11 mouse cellular contexts compared by ENCODE assay signal in the genomic region with DNA sequence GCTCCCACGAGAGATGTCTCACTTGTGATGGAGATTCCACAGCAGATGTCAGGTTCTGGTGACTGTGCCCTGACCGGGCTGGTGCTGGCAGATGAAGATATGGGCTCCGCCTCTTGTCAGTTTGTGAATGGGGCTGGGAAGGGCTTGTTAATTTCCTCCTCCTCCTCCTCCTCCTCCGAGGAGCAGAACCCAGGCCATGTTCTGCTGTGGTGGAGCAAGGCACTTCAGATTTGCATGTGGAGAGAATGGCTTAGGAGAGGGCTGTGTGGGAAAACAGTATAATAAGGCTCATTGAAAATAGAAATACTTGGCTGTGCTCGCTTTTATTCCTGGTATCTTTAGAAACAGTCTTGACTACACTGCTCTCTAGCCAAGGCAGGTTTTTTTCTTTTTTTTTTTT.
A peak's percentile ranks its signal among the peaks of the same experiment; 100 is the strongest.
DNase-seq lines count a peak whose midpoint lies in the region; ATAC-seq and TF ChIP-seq lines count a peak whose summit lies in the region.
"Had no signal": no experiment of that assay in that cellular context is flagged by ENCODE, and none has a peak within 500 bp of the region (broad histone marks: within the 10 kb centered on the region; RNA-seq: fewer than 3 reads in every experiment).

No protein-coding gene starts in this region.

- H3K4me3 ChIP-seq in left cerebral cortex, adult 2 months: no peak overlapping the region; the same call in 1 of the 2 replicates
- no peak overlapping the region for H3K4me3 ChIP-seq in forebrain, embryonic 14.5 days (ENCODE audit: low read depth, low read length)
- H3K4me3 ChIP-seq in hindbrain, embryonic 16.5 days (ENCODE audit: low read length): no peak overlapping the region; the same call in 1 of the 2 replicates
- H3K4me3 ChIP-seq in neural tube, embryonic 15.5 days (replicated peaks): peak overlapping the region; percentile 48

- WGBS in forebrain, embryonic 14.5 days: 28% methylated on average over 5 of the region's 5 CpGs
- 25% methylated on average over 5 of the region's 5 CpGs for WGBS in hindbrain, embryonic 16.5 days
- 25% methylated on average over 5 of the region's 5 CpGs for WGBS in neural tube, embryonic 15.5 days

- H3K36me3 ChIP-seq in forebrain, embryonic 14.5 days (ENCODE audit: control insufficient read depth, insufficient read depth, low read length): no peaks in the 10 kb centered on the region
- H3K36me3 ChIP-seq in hindbrain, embryonic 16.5 days (ENCODE audit: control insufficient read depth, insufficient read depth, low read length): no peaks in the 10 kb centered on the region
- no peaks in the 10 kb centered on the region for H3K36me3 ChIP-seq in neural tube, embryonic 15.5 days

- H3K9ac ChIP-seq in forebrain, embryonic 14.5 days (ENCODE audit: low read length): no peak overlapping the region
- H3K9ac ChIP-seq in hindbrain, embryonic 16.5 days (ENCODE audit: low read depth, low read length): no peak overlapping the region
- H3K9ac ChIP-seq in neural tube, embryonic 15.5 days (replicated peaks): peak overlapping the region; percentile 57; the same call in 1 of the 2 replicates

- peak; percentile 79 for ATAC-seq in forebrain, embryonic 14.5 days
- ATAC-seq in hindbrain, embryonic 16.5 days: peak; percentile 88
- ATAC-seq in neural tube, embryonic 15.5 days (ENCODE audit: low FRiP score): peak; percentile 40; the same call in 1 of the 2 replicates

- H3K4me1 ChIP-seq in forebrain, embryonic 14.5 days (ENCODE audit: control insufficient read depth, insufficient read depth, low read length): peaks cover 27% of the 10 kb centered on the region
- H3K4me1 ChIP-seq in hindbrain, embryonic 16.5 days (ENCODE audit: control insufficient read depth, insufficient read depth, low read depth, low read length): peaks cover 11% of the 10 kb centered on the region
- H3K4me1 ChIP-seq in neural tube, embryonic 15.5 days: peaks cover 28% of the 10 kb centered on the region

- intact Hi-C loops in left cerebral cortex, adult 2 months (cut with DNase I): loop anchor here (10.0 kb wide), 1 partner anchor 216 kb away; no protein-coding TSS in a partner anchor

- DNase-seq in left cerebral cortex, adult 2 months (ENCODE audit: extremely low spot score in 1 of 2, low spot score in 2 of 2): peak; percentile 25 to 28
- DNase-seq in left cerebral cortex, adult 11 months (ENCODE audit: low spot score): no peak
- DNase-seq in forebrain, embryonic 14.5 days (ENCODE audit: low spot score): peak; percentile 67
- DNase-seq in testis, postnatal 10 days (ENCODE audit: low spot score): no peak
- no peak for DNase-seq in spleen, postnatal 10 days (ENCODE audit: low spot score in 2 of 2)
- no peak for DNase-seq in lung, postnatal 36 days
- DNase-seq: cerebellum, postnatal 10 days; heart, adult 18-20 months; thymus, postnatal 4 days had no signal

- peak overlapping the region; percentile 76; the same call in 1 of the 2 replicates for H3K27ac ChIP-seq in left cerebral cortex, adult 2 months
- H3K27ac ChIP-seq in forebrain, embryonic 14.5 days (ENCODE audit: low read depth, low read length): peak overlapping the region; percentile 21; the same call in 1 of the 2 replicates
- H3K27ac ChIP-seq in hindbrain, embryonic 16.5 days (ENCODE audit: low read depth, low read length): peak overlapping the region; percentile 69
- H3K27ac ChIP-seq in neural tube, embryonic 15.5 days (replicated peaks): peak overlapping the region; percentile 88

- H3K9me3 ChIP-seq in forebrain, embryonic 14.5 days (replicated peaks; ENCODE audit: control insufficient read depth, low read length): no peaks in the 10 kb centered on the region
- H3K9me3 ChIP-seq in hindbrain, embryonic 16.5 days (ENCODE audit: control insufficient read depth, low read length): no peaks in the 10 kb centered on the region
- no peaks in the 10 kb centered on the region for H3K9me3 ChIP-seq in neural tube, embryonic 15.5 days (replicated peaks)

- TF ChIP-seq CTCF in left cerebral cortex, adult 2 months (IDR thresholded peaks at IDR 0.05): no peak

- no peaks in the 10 kb centered on the region for H3K27me3 ChIP-seq in forebrain, embryonic 14.5 days (replicated peaks; ENCODE audit: control insufficient read depth, insufficient read depth, low read length)
- H3K27me3 ChIP-seq in hindbrain, embryonic 16.5 days (replicated peaks; ENCODE audit: control insufficient read depth, insufficient read depth, low read length): no peaks in the 10 kb centered on the region
- no peaks in the 10 kb centered on the region for H3K27me3 ChIP-seq in neural tube, embryonic 15.5 days (replicated peaks)

- H3K4me2 ChIP-seq in forebrain, embryonic 14.5 days (ENCODE audit: low read length): peak overlapping the region; percentile 49
- H3K4me2 ChIP-seq in hindbrain, embryonic 16.5 days (ENCODE audit: low read length): peak overlapping the region; percentile 49
- peak overlapping the region; percentile 60 for H3K4me2 ChIP-seq in neural tube, embryonic 15.5 days

Comparison
In these comparisons a context has a peak if more than half of its experiments do, and no peak if none do; other contexts are left out.
1. DNase-seq: peak in left cerebral cortex, adult 2 months (2 of 2) and forebrain, embryonic 14.5 days (single experiment); none in left cerebral cortex, adult 11 months (single experiment), testis, postnatal 10 days (single experiment), spleen, postnatal 10 days (0 of 2) and lung, postnatal 36 days (single experiment).
2. H3K27ac ChIP-seq: peak in every context shown above with its lines; median percentile 88 in neural tube, embryonic 15.5 days; 76 in left cerebral cortex, adult 2 months; 69 in hindbrain, embryonic 16.5 days; 21 in forebrain, embryonic 14.5 days.
3. Peak in every context shown above with its lines, with median percentiles within 50 percentile points of each other: ATAC-seq and H3K4me2 ChIP-seq.